Mouse (Mus musculus) cortical plate, adult 2 months (tissue): ENCODE results near the gene Sdad1. TPM values are rescaled to one million over a fixed set of nuclear protein-coding genes. Genes with fewer than 3 reads are reported as not detected.

Experiments used
- H3K27ac ChIP-seq: fragments of 200-500 bp; 2 replicates; pipeline ENCODE4 v1.5.1; 2012; ENCODE audit warnings: low read length, control low read depth, inconsistent platforms; ENCODE audit not compliant: insufficient read depth
- H3K4me1 ChIP-seq: fragments of 200-500 bp; 2 replicates; pipeline ENCODE4 v1.6.1; 2011; ENCODE audit warnings: low read length; ENCODE audit not compliant: control insufficient read depth, insufficient read depth
- H3K4me3 ChIP-seq: fragments of 200-500 bp; 2 replicates; pipeline ENCODE4 v1.5.1; 2011; ENCODE audit warnings: mild to moderate bottlenecking, low read length, control low read depth; ENCODE audit not compliant: insufficient read depth
- CTCF ChIP-seq: fragments of 200-500 bp; IDR thresholded peaks from 2 replicates; pipeline ENCODE4 v1.5.1; 2011; ENCODE audit warnings: mild to moderate bottlenecking, control low read depth, low read length; ENCODE audit not compliant: insufficient read depth; ENCODE audit errors: extremely low read depth
- POLR2A ChIP-seq: fragments of 200-500 bp; IDR thresholded peaks from 2 replicates; pipeline ENCODE4 v1.6.1; 2011; ENCODE audit warnings: mild to moderate bottlenecking, low read length, control low read depth; ENCODE audit not compliant: insufficient read depth; ENCODE audit errors: extremely low read depth
- polyA plus RNA-seq: library from polyadenylated mRNA; depleted of rRNA; stranded (reverse); fragments of >200 nt; gene quantifications from 2 replicates; pipeline ENCODE4 v1.2.3, GENCODE M21; 2012; rRNA removed

Sdad1 gene
- polyA plus RNA-seq, 1 experiment: 11.8 TPM

- no peak overlapping the region for H3K27ac ChIP-seq
- TF ChIP-seq CTCF: no peak
- no peak for TF ChIP-seq POLR2A
- no peak overlapping the region for H3K4me3 ChIP-seq
- H3K4me1 ChIP-seq: no peaks in the 10 kb centered on the region
Measured at GRCm38 (mm10) chr5:92252031-92252430, 58.2 kb downstream of the Sdad1 start.

DNA sequence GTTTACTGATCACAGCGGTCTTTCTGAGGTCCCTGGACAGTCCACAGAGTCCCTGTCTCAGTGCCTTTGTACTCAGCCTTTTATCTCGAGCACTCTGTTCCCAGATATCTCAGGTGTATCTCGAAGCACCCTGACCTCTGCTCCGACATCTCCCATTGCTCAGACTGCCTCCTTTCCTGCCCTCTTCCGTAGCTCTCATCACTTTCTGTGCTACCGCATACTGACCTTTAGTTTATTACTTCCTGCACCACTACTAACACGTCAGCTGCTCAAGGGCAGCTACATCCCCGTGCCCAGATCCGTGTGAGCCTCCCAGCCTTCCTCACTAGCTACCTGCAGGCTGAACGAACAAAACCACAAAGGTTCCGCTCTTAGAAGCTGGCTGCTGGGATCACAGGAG lies 61.7 kb downstream of the Sdad1 start:
- H3K27ac ChIP-seq: no peak overlapping the region
- TF ChIP-seq POLR2A: no peak
- TF ChIP-seq CTCF: no peak
- H3K4me1 ChIP-seq: no peaks in the 10 kb centered on the region
- no peak overlapping the region for H3K4me3 ChIP-seq

DNA sequence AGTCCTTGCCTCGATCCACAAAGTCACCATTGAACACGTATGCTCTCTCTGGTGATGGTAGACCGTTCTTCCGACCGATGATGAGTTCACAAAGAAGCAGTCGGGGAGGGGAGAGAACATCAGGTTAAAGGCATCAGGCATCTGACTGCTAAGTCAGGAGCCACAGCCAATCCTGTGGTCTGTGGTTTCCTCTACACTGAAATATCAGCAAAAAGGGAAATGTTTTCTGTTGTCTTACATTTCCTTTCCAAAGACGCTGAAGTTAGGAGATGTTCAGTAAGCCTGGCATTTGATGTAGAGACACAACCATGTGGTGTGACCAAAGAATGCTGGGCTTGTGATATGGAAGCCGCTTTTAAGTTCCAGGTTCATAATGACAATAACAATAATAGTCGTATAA lies 64.8 kb downstream of the Sdad1 start:
- H3K4me1 ChIP-seq: no peaks in the 10 kb centered on the region
- no peak overlapping the region for H3K4me3 ChIP-seq
- no peak overlapping the region for H3K27ac ChIP-seq
- TF ChIP-seq CTCF: no peak
- TF ChIP-seq POLR2A: no peak

GRCm38 (mm10) chr5:92244900-92245299 lies 65.4 kb downstream of the Sdad1 start:
- TF ChIP-seq POLR2A (no peak), CTCF (no peak)
- H3K4me3 ChIP-seq: no peak overlapping the region
- no peaks in the 10 kb centered on the region for H3K4me1 ChIP-seq
- no peak overlapping the region for H3K27ac ChIP-seq

DNA sequence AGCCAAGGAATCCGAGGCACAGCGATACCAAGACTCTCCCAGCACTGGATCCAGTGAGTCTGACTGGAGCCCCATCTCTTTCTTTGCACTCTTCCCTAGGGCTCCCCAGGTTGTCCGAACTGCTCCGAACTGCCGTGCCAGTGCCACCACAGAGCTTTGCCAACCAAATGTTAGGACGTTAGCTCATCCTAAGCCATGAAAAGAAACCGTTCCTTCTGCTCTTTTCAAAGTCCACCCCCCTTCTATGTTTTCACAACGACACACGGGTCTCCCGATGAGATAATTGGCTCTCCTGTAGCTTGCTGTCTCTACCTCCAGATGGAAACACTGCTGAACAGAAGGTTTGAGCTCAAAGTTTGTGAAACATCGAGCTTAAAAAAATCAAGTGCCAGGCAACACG lies 69.5 kb downstream of the Sdad1 start:
- no peak for TF ChIP-seq POLR2A
- Histone ChIP-seq H3K4me3 (no peak overlapping the region), H3K4me1 (no peaks in the 10 kb centered on the region), H3K27ac (no peak overlapping the region)

DNA sequence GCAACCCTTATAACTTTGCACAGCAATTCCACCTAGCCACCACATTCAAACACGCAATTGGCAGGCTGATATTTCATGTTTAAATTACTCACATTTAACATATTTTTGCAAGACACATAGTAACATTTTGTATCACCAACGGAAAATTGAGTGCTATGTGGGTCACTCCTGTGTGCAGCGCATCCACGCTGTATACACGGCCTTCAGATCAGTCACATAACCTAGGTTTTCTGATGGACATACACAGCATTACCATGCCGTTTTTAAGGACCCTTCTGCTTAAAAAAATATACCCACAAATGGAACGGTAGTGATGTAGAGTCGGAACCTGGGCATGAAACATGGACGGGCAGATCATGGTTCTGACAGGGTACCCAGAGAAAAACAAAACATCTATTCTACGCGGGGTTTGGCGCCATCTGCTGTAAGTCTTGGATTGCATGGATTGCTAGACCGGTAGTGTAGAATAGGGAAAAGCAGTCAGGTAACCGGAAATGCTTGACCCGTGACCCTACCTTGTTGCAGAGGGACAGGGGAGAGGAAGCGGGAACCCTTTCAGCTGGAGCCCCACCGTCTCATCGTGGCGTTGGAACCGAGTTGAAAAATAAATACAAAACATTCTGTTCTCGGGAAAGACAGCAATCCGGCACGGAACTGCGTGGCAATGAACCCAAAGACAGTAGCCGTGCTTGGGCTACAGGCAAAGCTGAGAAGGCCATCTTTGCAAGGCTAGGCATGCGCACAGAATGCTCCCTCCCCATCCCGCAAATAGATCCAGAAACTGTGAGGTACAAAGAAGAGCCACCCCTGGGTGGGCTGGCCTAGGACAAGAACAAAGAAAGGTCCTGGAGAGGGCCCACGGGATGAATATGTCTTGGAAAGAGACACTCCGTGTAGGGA lies 70.7 kb downstream of the Sdad1 start:
- peak; percentile 69 for TF ChIP-seq CTCF
- no peak for TF ChIP-seq POLR2A
- Histone ChIP-seq H3K4me1 (no peaks in the 10 kb centered on the region), H3K4me3 (peak overlapping the region; percentile 12; the same call in 1 of the 2 replicates), H3K27ac (no peak overlapping the region)

DNA sequence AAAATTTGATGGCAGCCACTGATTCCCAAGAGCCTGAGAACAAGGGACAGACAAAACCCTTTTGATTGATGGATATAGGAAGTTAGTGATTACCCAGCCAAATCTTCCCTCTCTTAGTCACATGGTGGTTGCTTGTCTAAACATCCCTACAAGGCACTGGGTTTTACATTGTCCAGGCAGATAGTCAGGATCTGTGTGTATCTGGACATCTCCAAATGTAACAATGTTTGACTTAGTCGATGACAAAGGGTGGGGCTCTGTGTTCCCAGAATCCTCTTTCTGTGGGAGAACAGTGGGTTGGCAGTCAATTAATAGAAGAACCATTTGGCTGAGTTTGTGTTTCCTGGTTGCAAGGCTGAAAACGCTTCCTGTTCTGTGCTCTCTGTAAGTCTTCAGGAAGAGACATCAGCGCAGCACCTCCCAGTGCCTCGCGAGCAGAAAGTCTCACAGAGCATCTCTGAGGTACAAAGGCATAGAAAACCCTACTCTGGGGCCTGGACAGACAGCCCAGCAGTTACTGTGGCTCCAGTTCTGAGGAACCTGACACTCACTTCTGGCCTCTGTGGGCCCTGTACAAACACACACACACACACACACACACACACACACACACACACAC lies 75.2 kb downstream of the Sdad1 start:
- Histone ChIP-seq H3K27ac (no peak overlapping the region), H3K4me3 (no peak overlapping the region), H3K4me1 (no peaks in the 10 kb centered on the region)
- TF ChIP-seq CTCF: no peak
- no peak for TF ChIP-seq POLR2A

Other genes with a start within 250 kb of the Sdad1 start
- 121 and 127 TPM in 2 replicates for gene G3bp2, start 226.8 kb downstream of the Sdad1 start, polyA plus RNA-seq
- 44.8 and 46.2 TPM in 2 replicates for gene Uso1, start 172.5 kb downstream of the Sdad1 start, polyA plus RNA-seq
- not detected in 2 replicates for gene U90926, start 95.1 kb downstream of the Sdad1 start, polyA plus RNA-seq
- 0.98 and 2.4 TPM in 2 replicates for gene Ppef2, start 54.2 kb downstream of the Sdad1 start, polyA plus RNA-seq
- gene Naaa, start 32.3 kb downstream of the Sdad1 start, polyA plus RNA-seq: 48.7 and 50.7 TPM in 2 replicates
- gene Cxcl9, start 17.6 kb upstream of the Sdad1 start, polyA plus RNA-seq: not detected in 2 replicates
- 13.8 and 15.2 TPM in 2 replicates for gene Art3, start 21.3 kb upstream of the Sdad1 start, polyA plus RNA-seq
- gene Cxcl10, start 38.4 kb upstream of the Sdad1 start, polyA plus RNA-seq: 0.40 and 1.1 TPM in 2 replicates
- 22.4 and 26.0 TPM in 2 replicates for gene Nup54, start 124.7 kb upstream of the Sdad1 start, polyA plus RNA-seq
- gene Scarb2, start 196.4 kb upstream of the Sdad1 start, polyA plus RNA-seq: 63.7 and 66.4 TPM in 2 replicates
- gene Fam47e, start 244.6 kb upstream of the Sdad1 start, polyA plus RNA-seq: 0.53 and 0.84 TPM in 2 replicates